Mouse (Mus musculus): ENCODE data around the gene Selenbp2.
"Not testable (repeated sequence)": the region's sequence is repeated elsewhere in the genome, so short reads cannot be mapped to it uniquely, and the experiment has no call there.

The Selenbp2 gene

GRCm38 (mm10) chr3:94693874-94694273 is 518 bp downstream of the Selenbp2 start:
- not testable (repeated sequence) for DNase-seq

GRCm38 (mm10) chr3:94695591-94695990 is 2.2 kb downstream of the Selenbp2 start:
- DNase-seq, result not testable (repeated sequence)

- DNase-seq, result not testable (repeated sequence)
These were observed 2.9 kb downstream of the Selenbp2 start for GRCm38 (mm10) chr3:94696257-94696656.

GRCm38 (mm10) chr3:94702163-94702810 is 8.9 kb downstream of the Selenbp2 start:
- not testable (repeated sequence) for DNase-seq

GRCm38 (mm10) chr3:94702856-94703255 is 9.5 kb downstream of the Selenbp2 start:
- DNase-seq, result no peak

GRCm38 (mm10) chr3:94703364-94703763 is 10.0 kb downstream of the Selenbp2 start:
- DNase-seq, result peak; percentile 5

- DNase-seq, result not testable (repeated sequence)
These were observed 17.2 kb downstream of the Selenbp2 start for GRCm38 (mm10) chr3:94710591-94710990.

- not testable (repeated sequence) for DNase-seq
These were observed 20.1 kb downstream of the Selenbp2 start for GRCm38 (mm10) chr3:94713424-94713823.

GRCm38 (mm10) chr3:94718253-94718652 is 24.9 kb downstream of the Selenbp2 start:
- DNase-seq, result not testable (repeated sequence)

- DNase-seq, result not testable (repeated sequence)
These were observed 30.3 kb downstream of the Selenbp2 start for GRCm38 (mm10) chr3:94723637-94724036.

- no peak for DNase-seq
These were observed 52.3 kb downstream of the Selenbp2 start for GRCm38 (mm10) chr3:94745691-94746090.
